Mouse (Mus musculus) forebrain, embryonic 15.5 days (tissue): ENCODE measurements around the gene Scrg1. TPM values are rescaled to one million over a fixed set of nuclear protein-coding genes. Genes with fewer than 3 reads are reported as not detected.
A peak's percentile ranks its signal among the peaks of the same experiment; 100 is the strongest.

Source experiments
- ATAC-seq: fragments of 200-750 bp; cut with Nextera tagmentation; replicated peaks from 2 replicates; pipeline ENCODE4 v1.8.0; 2017; ENCODE audit warnings: mild to moderate bottlenecking, moderate TSS enrichment, moderate library complexity
- H3K27ac ChIP-seq: fragments of 300-500 bp; sonication (generic); replicated peaks from 2 replicates; pipeline ENCODE4 v1.5.1; 2015; ENCODE audit warnings: mild to moderate bottlenecking, inconsistent platforms
- H3K27me3 ChIP-seq: fragments of 300-500 bp; sonication (generic); 2 replicates; pipeline ENCODE4 v1.6.1; 2015; ENCODE audit warnings: inconsistent platforms
- H3K36me3 ChIP-seq: fragments of 300-500 bp; sonication (generic); 2 replicates; pipeline ENCODE4 v1.6.1; 2015; ENCODE audit warnings: mild to moderate bottlenecking, inconsistent platforms
- H3K4me1 ChIP-seq: fragments of 300-500 bp; sonication (generic); 2 replicates; pipeline ENCODE4 v1.6.1; 2015; ENCODE audit warnings: inconsistent platforms
- H3K4me2 ChIP-seq: fragments of 300-500 bp; sonication (generic); replicated peaks from 2 replicates; pipeline ENCODE4 v1.6.1; 2015; ENCODE audit warnings: mild to moderate bottlenecking, inconsistent platforms
- H3K4me3 ChIP-seq: fragments of 300-500 bp; sonication (generic); 2 replicates; pipeline ENCODE4 v1.5.1; 2015; ENCODE audit warnings: mild to moderate bottlenecking, inconsistent platforms
- H3K9ac ChIP-seq: fragments of 300-500 bp; sonication (generic); replicated peaks from 2 replicates; pipeline ENCODE4 v1.6.1; 2015; ENCODE audit warnings: mild to moderate bottlenecking, inconsistent platforms
- H3K9me3 ChIP-seq: fragments of 300-500 bp; sonication (generic); 2 replicates; pipeline ENCODE4 v1.6.1; 2016; ENCODE audit warnings: inconsistent platforms
- WGBS: fragments of 180-500 bp; shearing (Covaris S2); methylation state at CpG from one replicate; pipeline ENCODE4 v1.1.7; 2015; ENCODE audit warnings: mixed read lengths; 5-methylcytosine and 5-hydroxymethylcytosine counted together
- polyA plus RNA-seq: library from polyadenylated mRNA; unstranded; fragments of >200 nt; fragmentation: Nextera tagmentation; extraction: Ambion mirVana; gene quantifications from 2 replicates; pipeline ENCODE4 v1.2.1, GENCODE M21; 2015

Gene Scrg1
- polyA plus RNA-seq, 1 experiment from 2014 or later = 14.8 TPM

DNA sequence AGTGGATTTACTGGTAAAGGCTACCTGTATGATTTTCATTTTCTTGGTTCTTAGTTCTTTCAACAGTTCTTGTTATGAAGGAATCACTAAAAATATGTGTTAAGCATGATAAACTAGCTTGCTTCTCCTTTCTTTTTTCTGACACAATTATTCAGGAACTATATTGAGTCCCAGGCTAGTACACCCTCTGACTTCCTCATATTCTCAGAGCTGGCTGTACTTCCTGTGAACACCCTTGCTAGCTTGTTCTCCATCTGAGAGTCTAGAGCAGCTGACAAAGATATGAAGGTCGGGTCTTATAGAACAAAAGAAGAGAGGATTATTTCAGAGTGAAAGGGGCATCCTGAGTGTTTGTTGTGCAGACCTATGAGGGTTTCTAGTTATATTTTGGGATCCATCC lies 7.1 kb downstream of the Scrg1 start:
- no peaks in the 10 kb centered on the region for H3K36me3 ChIP-seq
- no peak overlapping the region for H3K27ac ChIP-seq
- H3K4me1 ChIP-seq = peaks cover 3% of the 10 kb centered on the region; the same call in 1 of the 2 replicates
- no peak overlapping the region for H3K4me2 ChIP-seq
- ATAC-seq = no peak
- no peaks in the 10 kb centered on the region for H3K9me3 ChIP-seq
- 57% methylated on average over 1 of the region's 1 CpGs for WGBS
- H3K4me3 ChIP-seq = no peak overlapping the region
- H3K9ac ChIP-seq = no peak overlapping the region
- H3K27me3 ChIP-seq = no peaks in the 10 kb centered on the region

DNA sequence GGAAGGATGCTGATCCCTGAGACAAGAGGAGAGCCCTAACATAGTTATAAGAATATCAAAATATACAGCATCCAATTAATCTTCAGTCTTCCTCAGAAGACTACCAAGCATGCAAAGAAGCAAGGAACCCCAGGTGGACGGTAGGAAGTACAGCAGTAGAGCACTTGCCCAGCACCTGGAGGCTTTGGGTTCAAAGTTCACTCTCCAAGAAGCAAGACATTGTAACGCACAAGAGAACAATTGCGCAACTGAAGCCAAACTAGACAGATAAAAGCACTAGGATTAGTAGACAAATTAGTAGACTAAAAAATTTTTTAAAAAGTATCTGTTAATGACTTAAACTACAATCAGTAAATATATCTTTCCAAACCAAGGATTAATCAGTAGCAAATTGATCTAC lies 8.0 kb downstream of the Scrg1 start:
- no peak for ATAC-seq
- no peak overlapping the region for H3K4me2 ChIP-seq
- H3K36me3 ChIP-seq = no peaks in the 10 kb centered on the region
- 96% methylated on average over 3 of the region's 3 CpGs for WGBS
- H3K27me3 ChIP-seq = no peaks in the 10 kb centered on the region
- no peaks in the 10 kb centered on the region for H3K9me3 ChIP-seq
- no peak overlapping the region for H3K4me3 ChIP-seq
- H3K27ac ChIP-seq = no peak overlapping the region
- no peak overlapping the region for H3K9ac ChIP-seq
- no peaks in the 10 kb centered on the region for H3K4me1 ChIP-seq

DNA sequence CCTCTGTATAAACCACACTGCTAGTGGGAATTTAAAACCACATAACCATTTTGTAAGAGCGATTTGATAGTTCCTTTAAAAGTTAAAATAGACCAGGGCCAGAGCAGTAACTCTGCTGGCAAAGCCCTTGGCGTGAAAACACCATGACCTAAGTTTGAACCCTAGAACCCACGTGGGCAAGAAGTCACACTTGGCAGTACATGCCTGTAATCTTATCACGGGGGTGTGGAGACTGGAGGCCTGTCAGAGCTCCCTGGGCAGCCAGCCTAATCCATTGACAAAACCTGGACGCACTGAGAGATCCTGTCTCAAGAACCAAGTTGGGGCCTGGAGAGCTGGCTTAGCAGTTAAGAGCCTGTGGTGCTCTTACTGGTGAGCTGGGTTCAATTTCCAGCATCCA lies 12.9 kb downstream of the Scrg1 start:
- Histone ChIP-seq H3K27ac (no peak overlapping the region), H3K4me3 (no peak overlapping the region), H3K9ac (no peak overlapping the region), H3K4me1 (no peaks in the 10 kb centered on the region), H3K36me3 (no peaks in the 10 kb centered on the region), H3K27me3 (no peaks in the 10 kb centered on the region), H3K9me3 (no peaks in the 10 kb centered on the region), H3K4me2 (no peak overlapping the region)
- ATAC-seq = no peak
- WGBS = 53% methylated on average over 5 of the region's 5 CpGs

DNA sequence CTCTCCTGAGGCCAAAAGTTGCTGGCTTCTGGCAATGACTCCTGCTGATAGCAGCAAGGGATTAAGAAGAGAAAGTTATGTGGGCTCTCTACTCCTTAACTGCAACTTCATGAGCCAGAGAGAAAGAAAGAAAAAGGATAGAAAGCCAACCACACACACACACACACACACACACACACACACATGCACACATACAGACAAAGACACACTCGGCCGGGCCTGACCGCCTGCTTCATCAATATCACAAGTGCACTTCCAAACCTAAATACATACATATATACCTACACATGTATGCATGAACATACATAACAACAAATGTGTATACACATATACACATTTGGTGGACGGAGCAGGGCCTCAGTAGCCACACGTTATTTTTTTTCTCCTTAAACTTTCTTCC lies 15.1 kb downstream of the Scrg1 start:
- no peaks in the 10 kb centered on the region for H3K27me3 ChIP-seq
- ATAC-seq = no peak
- H3K4me2 ChIP-seq = no peak overlapping the region
- no peaks in the 10 kb centered on the region for H3K9me3 ChIP-seq
- no peaks in the 10 kb centered on the region for H3K36me3 ChIP-seq
- no peak overlapping the region for H3K9ac ChIP-seq
- H3K27ac ChIP-seq = no peak overlapping the region
- no peak overlapping the region for H3K4me3 ChIP-seq
- WGBS = 94% methylated on average over 5 of the region's 5 CpGs
- H3K4me1 ChIP-seq = no peaks in the 10 kb centered on the region

DNA sequence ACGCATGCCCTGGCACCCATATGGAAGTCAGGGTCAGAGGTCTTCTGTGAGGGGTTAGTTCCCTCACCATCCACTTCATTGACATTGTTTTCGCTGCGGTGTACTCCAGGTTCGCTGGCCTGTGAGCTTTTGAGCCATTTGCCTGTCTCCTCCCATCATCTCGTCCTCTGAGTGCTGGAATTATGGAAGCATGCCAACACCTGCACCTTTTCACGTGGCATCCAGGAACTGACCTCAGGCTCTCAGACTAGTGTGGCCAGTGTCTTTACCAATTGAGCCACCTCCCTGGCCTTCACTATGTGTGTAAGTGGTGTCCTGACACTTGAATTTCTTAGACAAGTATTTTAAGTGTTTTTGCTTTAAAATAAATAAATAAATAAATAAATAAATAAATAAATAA lies 18.0 kb downstream of the Scrg1 start:
- Histone ChIP-seq H3K27me3 (no peaks in the 10 kb centered on the region), H3K9ac (no peak overlapping the region), H3K4me3 (no peak overlapping the region), H3K4me1 (no peaks in the 10 kb centered on the region), H3K36me3 (no peaks in the 10 kb centered on the region), H3K9me3 (no peaks in the 10 kb centered on the region), H3K27ac (no peak overlapping the region), H3K4me2 (no peak overlapping the region)
- WGBS = 74% methylated on average over 6 of the region's 6 CpGs
- ATAC-seq = no peak

DNA sequence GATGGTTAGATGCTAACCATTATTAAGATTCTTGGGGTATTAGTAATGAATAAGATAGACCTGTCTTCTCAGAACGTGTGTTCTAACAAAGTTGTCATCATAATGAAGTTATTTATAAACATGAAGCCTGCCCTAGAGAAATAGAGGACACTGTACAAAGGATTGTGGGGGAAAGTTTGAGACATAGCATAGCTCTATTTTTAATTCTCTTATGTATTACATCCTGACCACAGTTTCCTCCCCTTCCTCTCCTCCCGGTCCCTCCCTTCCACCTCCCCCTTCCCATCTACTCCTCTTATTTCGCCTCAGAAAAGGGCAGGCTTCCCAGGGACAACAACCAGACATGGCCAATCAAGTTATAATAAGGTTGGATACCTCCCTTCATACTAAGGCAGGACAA lies 22.7 kb downstream of the Scrg1 start:
- H3K4me1 ChIP-seq = no peaks in the 10 kb centered on the region
- ATAC-seq = no peak
- H3K36me3 ChIP-seq = peaks cover 22% of the 10 kb centered on the region
- no peak overlapping the region for H3K4me2 ChIP-seq
- no peaks in the 10 kb centered on the region for H3K9me3 ChIP-seq
- no peaks in the 10 kb centered on the region for H3K27me3 ChIP-seq
- no peak overlapping the region for H3K4me3 ChIP-seq
- no peak overlapping the region for H3K9ac ChIP-seq
- WGBS = 78% methylated on average over 3 of the region's 3 CpGs
- no peak overlapping the region for H3K27ac ChIP-seq

DNA sequence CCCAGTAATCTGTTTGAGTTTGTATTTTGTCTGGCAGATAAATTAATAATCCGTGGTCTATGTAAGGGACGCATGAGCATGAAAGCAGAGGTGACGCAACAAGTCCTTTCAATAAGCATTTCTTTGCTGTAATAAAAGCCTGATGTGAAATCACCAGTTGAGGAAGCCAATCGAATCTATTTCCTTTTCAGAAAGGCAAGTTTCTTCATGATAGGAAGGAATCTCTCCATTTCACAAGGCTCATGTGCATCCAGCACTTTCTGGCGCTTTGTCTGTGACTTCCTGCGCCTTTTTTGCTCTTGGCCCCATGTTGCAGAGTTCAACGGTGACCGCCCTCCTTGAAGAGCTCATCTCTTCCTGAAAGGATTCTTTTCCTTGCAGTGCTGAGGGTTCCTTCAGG lies 24.0 kb downstream of the Scrg1 start:
- H3K4me1 ChIP-seq = no peaks in the 10 kb centered on the region
- no peak overlapping the region for H3K4me2 ChIP-seq
- no peak overlapping the region for H3K4me3 ChIP-seq
- no peak for ATAC-seq
- no peak overlapping the region for H3K9ac ChIP-seq
- no peaks in the 10 kb centered on the region for H3K9me3 ChIP-seq
- H3K27ac ChIP-seq = no peak overlapping the region
- WGBS = 95% methylated on average over 8 of the region's 8 CpGs
- peaks cover 22% of the 10 kb centered on the region for H3K36me3 ChIP-seq
- no peaks in the 10 kb centered on the region for H3K27me3 ChIP-seq

DNA sequence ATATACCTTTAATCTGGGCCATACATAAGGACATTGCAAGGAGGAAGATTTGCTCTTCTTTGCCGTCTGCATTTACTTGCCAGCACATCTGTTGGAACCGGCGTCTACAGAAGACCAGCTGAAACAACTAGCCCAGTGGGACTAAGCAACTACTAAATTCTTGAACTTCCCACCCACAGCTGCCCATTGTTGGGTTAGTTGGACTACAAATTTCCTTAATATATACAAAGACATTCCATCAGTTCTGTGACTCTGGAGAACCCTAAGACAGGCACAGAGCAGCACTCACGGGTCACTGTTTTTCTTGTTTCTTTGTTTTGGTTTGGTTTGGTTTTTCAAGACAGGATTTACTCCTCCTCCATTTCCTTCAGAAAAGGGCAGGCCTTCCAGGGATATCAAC lies 24.9 kb downstream of the Scrg1 start:
- peaks cover 7% of the 10 kb centered on the region for H3K4me1 ChIP-seq
- H3K27me3 ChIP-seq = no peaks in the 10 kb centered on the region
- no peak overlapping the region for H3K4me2 ChIP-seq
- H3K9me3 ChIP-seq = no peaks in the 10 kb centered on the region
- 85% methylated on average over 4 of the region's 4 CpGs for WGBS
- no peak for ATAC-seq
- no peak overlapping the region for H3K27ac ChIP-seq
- H3K4me3 ChIP-seq = no peak overlapping the region
- peaks cover 22% of the 10 kb centered on the region for H3K36me3 ChIP-seq
- no peak overlapping the region for H3K9ac ChIP-seq

DNA sequence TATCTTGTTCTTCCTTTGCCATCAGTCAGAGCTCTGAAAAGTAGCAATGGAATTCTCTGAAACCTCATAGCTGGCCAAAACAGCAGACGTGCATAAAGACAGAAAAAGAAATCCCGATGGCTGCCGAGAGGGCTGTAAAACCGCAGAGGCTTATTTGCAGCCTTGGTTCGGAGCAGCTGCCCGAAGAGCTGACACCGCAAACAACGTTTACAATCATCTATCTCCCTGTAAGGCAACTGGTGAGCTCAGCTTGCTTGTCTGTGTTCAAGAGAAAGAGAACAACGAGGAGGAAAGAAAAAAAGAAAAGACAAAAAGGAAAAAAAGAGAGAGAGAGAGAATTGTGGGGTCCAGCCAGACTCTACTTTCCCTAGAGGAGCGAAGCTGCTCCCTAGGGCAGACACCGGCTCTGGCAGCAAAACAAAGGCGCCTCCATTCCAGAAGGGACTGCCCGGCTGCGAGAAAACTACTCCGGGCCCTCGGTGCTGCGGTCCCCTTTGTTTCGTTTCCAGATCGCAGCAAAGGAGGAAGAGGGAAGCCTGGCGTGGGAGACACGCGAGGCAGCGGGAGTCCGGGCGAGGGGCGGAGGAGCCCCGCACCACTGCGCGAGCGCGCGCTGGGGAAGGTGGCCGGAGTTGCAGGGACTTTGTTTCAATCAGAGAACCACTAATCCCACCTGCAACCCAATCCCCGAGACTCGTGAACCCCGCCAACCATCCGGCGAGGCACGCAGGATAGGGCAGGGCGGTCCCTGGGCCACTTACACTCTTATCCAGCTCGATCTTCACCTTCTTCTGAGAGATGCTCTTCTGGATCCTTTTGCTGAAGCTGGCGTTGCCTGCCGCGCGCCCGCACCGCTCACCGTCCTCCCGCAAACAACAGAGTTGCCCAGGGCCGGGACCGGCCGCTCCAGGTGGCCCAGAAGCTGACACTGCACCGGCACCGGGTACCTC lies 31.0 kb downstream of the Scrg1 start:
- Histone ChIP-seq H3K36me3 (peaks cover 10% of the 10 kb centered on the region), H3K4me3 (peak overlapping the region; percentile 98), H3K4me2 (peak overlapping the region; percentile 83), H3K27me3 (no peaks in the 10 kb centered on the region), H3K27ac (peak overlapping the region; percentile 99), H3K4me1 (peaks cover 13% of the 10 kb centered on the region), H3K9me3 (no peaks in the 10 kb centered on the region), H3K9ac (peak overlapping the region; percentile 97)
- under 1% methylated on average over 54 of the region's 54 CpGs for WGBS
- ATAC-seq = peak; percentile 3

DNA sequence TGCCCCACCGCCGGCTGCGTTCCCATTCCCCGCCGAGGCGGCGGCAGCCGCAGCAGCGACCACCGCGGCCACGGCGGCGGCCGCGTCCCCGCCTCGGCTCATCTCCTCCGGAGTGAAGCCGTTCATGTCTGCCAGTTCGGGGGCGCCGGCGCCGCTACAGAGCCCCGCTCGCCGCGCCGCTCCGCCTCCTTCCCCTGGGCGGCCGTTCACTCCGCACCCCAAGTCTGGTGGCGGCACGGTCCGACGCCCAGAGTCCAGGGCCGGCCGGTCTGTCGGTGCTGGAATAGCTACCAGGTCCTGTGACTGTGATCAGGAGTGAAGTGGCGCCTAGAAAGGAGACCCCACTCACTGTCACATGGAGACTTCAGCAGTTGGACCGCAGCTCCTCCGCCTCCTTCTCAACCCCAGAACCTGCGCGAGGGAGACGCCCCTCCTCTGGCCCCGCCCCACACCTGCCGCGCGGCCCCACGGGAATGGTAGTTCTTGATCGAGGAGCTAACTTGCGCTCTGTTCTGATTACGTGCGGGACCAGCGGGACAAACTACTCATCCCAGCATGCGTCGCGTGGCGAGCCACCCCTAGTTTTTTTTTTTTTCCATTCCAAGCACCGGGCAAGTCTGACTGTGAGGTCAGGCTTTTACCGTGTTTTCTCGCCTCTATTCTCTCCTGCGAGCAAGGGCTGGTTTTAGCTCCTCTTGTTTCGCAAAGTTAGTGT lies 31.9 kb downstream of the Scrg1 start, which contains the start of gene Sap30:
TSS of gene Sap30 (minus strand) at position 420 of the 715 bp plus-strand sequence.
- Histone ChIP-seq H3K4me1 (peaks cover 13% of the 10 kb centered on the region), H3K27me3 (no peaks in the 10 kb centered on the region), H3K4me2 (peak within 1 kb of the TSS; percentile 83), H3K9ac (peak within 1 kb of the TSS; percentile 97), H3K4me3 (peak within 1 kb of the TSS; percentile 98), H3K9me3 (no peaks in the 10 kb centered on the region), H3K36me3 (peaks cover 3% of the 10 kb centered on the region), H3K27ac (peak within 1 kb of the TSS; percentile 99)
- peak; percentile 98 for ATAC-seq
- under 1% methylated on average over 65 of the region's 66 CpGs for WGBS

DNA sequence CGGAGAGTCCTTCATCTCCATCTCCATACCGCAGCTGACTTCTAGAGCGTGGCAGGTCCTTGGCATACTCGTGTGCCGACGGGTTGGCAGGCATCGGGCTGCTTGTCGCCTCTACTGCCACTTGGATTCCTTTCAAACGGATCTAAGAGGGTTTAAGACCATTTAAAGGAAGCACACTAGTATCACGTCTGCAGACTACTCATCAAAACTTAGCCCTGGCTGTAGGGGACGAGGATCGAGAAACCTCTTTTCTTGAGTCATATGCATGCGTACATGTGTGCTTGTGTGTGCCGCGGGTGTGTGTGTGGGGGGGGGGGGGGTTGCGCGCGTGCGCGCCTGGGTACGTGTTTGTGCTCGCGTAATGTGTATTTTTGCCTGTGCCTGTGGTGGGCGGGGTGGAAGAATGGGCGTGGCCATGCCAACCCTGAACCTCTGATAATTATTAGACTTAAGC lies 32.6 kb downstream of the Scrg1 start:
- Histone ChIP-seq H3K4me3 (peak overlapping the region; percentile 98), H3K36me3 (no peaks in the 10 kb centered on the region), H3K4me2 (peak overlapping the region; percentile 83), H3K27ac (peak overlapping the region; percentile 99), H3K27me3 (no peaks in the 10 kb centered on the region), H3K9ac (peak overlapping the region; percentile 55), H3K4me1 (peaks cover 13% of the 10 kb centered on the region), H3K9me3 (no peaks in the 10 kb centered on the region)
- ATAC-seq = peak; percentile 44
- under 1% methylated on average over 25 of the region's 25 CpGs for WGBS

DNA sequence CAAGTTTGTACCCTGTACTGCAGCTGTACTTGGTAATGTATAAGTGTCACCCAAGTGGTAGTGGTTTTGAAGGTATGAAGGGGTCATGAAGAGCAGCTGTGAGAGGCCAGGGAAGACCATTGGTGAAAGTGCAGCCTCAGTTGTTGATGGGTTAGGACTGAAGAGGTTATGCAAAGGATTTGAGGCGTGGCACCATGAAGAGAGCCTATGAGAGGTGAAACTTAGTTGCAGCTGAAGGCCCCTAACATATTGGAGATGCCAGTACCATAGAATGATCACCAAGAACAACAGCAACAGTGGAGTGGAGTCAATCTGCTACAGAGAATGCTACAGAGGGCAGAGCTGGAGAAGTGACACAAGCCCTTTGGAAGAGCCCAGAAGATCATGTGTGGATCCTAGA lies 33.6 kb downstream of the Scrg1 start:
- no peak overlapping the region for H3K27ac ChIP-seq
- H3K4me2 ChIP-seq = no peak overlapping the region
- H3K4me1 ChIP-seq = peaks cover 13% of the 10 kb centered on the region
- ATAC-seq = no peak
- no peaks in the 10 kb centered on the region for H3K36me3 ChIP-seq
- H3K4me3 ChIP-seq = no peak overlapping the region
- H3K9ac ChIP-seq = no peak overlapping the region
- no peaks in the 10 kb centered on the region for H3K27me3 ChIP-seq
- 100% methylated on average over 1 of the region's 1 CpGs for WGBS
- no peaks in the 10 kb centered on the region for H3K9me3 ChIP-seq
